Mouse (Mus musculus) retina, postnatal 1 day (tissue): ENCODE results near the gene Mipep.

Experiments used
- DNase-seq: peaks from one replicate; pipeline ENCODE4 v3.0.0-alpha.2; 2012

The Mipep gene

DNA sequence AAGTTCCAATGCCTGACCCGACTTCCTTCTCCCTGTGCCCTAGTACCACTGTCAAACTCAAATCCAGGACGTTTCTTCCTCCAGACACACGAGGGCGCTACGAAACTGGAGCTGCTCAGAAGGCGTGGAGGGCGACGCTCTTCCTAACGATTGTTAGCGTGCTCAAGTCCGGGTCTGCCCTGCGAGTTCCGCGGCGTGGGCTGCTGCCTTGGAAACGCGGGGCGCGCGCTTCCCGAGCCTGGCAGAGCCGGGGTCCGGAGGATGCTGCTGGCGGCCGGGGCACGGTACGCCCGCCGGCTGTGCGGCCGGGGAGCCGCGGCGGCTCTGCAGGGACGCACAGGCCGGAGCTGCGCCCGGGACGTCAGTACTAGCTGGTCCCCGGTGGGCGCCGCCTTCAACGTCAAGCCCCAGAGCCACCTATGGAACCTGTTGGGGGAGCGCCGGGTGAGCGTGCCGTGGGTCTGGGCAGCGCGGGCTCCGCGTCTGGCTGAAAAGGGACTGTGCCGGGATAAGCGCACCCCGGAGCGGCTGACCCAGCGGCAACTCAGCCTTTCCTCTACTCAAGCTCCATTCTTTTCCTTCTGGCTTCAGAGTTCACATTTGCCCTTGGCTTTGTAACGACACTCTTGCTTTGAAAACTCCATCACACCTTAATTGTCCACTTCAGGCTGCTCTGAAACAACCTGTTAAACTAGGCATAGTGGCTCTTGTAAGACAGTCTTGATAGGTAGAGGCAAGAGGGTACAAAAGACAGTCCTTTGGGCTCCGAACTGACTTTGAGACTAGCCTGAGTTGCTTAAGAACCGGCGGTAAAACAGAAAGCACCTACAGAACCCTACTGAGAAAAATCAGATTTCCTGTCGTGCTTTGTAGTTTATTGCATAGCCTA is at the start of gene Mipep:
Gene Mipep, plus strand, starts transcription at position 147 of the 889 bp plus-strand sequence.
- peak; percentile 98 for DNase-seq

DNA sequence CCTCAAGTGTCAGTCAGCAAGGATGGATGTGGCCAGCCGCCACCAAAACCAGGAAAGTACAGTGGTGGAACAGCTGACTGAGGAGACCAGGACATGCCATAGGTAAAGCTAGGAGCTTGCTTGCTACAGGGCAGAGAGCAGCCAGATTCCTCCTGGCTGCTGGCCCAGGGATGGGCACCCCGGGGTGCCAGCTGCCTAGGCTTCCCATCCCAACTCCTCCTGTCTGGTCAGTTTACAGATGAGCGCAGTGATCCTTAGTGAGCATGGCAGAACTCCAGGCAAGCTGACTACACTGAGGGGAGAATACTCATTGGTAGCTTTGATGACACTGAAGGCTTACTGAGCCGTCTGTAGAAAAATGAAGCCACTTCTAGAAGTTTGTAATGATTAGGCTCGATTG is 49.2 kb upstream of the Mipep start:
- peak; percentile 77 for DNase-seq

DNA sequence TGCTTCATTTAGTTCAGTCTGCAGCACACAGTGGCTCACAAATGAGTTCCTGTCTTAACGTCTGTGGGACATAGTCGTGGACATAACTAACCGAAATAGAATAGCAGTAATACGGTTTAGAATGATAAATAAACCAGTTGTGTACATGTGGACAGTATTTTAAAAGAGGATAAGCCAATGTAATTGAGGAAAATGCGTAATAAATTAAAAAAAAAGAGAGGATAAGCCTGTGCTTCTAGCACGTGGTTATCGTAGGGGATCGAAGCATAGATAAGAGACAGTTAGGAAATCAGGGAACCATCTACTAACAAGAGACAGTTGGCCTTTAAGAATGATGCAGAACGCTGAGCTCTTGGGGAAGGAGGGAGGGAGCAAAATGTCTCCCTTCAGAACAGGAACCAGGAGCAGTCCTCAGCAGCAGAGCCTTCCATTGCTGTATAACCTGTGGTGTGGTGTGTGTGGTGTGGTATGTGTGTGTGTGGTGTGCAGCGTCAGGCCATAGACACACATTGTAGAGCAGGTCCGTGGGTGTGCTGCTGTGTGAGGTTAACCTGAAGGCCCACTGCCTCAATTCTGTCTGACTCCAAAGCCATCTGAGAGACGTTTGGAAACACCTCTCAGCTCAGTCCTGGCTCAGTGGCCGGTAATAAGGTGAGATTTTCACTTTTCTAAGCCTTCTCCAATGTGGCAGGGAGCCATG is 48.4 kb upstream of the Mipep start:
- no peak for DNase-seq

DNA sequence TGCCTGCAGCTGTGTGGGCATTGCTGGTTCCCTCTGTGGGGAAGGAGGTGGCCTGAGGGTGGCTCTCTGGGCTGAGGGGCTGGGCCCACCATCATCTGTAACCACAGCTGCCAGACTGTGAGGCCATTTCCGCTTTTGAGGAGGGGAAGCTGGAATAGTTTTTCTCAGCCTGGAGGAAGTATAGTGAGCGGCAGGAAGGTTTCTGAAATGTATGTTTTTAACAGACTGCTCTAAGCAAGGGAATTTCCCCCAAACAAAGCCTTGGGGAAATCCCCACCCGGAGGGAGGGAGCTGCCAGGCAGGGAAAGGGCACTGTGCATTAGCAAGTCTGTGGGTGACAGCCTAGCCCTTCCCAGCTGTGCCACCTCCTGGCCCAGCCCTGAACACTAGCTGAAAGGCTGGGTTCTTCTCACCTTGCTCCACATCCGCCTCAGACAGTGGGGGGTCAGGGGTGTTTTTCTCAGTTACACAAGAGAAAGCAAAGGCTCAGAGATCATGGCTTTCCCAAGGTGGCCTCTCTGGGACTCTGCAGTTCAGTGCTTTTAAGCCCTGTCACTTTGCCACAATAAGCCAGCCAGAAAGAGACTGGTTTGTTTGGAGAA is 47.7 kb upstream of the Mipep start:
- peak; percentile 39 for DNase-seq

DNA sequence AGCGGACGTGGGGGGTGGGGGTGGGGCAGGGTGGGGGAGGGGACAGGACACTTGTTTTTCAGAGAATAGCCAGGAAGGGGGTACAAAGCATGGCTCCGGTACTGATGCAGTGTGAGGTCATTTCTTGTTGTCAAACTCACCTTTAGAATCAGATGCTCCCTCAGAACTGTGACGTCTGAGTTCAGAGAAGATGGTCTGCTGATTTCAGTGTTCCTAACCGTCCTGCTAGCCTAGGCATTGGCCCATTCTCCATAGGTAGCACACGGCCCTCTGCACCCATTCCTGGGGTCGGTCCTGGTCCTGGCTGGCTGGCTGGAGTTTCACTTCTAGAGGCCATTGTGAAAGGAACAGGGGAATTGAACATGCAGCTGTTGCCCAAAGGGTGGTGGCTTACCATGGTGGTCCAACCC is 47.2 kb upstream of the Mipep start:
- DNase-seq = no peak

DNA sequence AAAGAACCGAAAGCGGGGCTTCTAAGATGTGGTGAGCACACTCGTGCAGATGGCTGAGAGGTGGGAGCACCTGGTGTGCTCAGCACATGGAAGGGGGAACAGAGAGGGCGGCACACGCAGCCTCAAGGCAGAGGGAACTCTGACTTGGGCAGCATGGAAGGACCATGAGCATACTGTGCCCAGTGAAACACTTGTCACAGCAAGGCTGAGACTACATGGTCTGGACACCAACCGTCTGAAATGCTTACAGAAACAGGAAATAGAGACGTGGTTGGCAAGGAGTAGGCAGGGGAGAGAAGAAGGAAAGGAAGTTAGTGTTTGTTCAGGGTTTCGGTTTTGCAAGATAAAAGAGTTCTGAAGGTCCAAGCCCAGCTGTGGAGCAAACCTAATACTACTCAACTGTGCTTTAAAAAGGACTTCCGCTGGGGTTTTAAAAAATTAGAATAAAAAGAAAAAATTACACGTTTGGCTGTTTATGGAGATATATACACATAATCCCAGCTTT is 45.9 kb upstream of the Mipep start:
- no peak for DNase-seq

DNA sequence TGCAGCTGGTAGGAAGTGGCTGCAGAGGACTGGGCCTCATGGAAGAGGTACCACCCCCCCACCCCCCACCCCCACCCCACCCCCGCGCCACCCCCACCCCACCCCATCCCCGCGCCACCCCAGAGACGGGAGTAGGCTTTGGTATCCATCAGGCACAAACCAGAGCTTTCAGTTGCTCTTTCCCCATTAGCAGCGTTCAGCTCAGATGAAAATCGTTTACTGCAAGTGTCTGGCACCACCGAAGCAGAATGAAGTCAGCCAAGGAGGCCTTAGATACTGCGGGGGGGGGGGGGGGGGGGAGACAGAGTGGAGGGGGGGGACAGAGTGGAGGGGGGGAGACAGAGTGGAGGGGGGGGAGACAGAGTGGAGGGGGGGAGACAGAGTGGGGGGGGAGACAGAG is 45.2 kb upstream of the Mipep start:
- peak; percentile 69 for DNase-seq

DNA sequence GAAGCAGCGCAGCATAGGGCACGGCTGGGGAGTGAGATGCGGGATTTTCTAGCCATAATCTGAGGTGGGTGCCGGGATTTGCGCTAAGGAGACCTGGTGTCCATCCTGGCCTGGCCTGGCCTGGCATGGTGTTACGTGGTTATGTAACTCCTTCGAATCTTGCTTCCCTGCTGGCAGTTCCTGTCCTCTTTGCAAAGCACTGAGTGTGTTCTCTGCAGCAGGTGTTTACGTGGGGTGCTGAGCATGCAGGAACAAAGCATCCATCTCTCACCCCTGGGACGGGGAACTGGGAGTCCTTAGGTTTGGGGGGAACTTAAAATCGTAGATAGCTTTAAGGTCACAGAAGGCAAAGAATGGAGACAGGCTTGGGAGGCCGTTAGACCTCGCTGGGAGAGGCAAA is 44.8 kb upstream of the Mipep start:
- DNase-seq = no peak

DNA sequence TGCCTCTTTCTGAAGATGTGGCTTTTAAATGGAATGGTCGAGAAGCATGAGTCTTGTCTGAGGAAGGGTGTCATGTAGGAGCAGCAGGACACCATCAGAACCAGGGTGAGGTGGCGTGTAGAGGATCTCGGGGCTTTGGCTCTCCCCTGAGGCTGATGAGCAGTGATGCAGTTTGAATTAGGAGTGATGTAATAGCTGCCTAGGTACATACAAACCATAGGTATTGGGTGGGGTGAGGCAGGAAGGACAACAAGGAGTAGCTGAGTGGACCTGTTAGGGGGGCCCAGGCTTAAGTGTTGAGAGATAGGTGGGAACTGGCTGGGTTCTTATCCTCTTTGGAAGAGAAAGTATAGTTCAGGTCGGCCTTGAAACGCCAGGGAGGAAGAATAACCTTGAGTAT is 43.9 kb upstream of the Mipep start:
- no peak for DNase-seq

DNA sequence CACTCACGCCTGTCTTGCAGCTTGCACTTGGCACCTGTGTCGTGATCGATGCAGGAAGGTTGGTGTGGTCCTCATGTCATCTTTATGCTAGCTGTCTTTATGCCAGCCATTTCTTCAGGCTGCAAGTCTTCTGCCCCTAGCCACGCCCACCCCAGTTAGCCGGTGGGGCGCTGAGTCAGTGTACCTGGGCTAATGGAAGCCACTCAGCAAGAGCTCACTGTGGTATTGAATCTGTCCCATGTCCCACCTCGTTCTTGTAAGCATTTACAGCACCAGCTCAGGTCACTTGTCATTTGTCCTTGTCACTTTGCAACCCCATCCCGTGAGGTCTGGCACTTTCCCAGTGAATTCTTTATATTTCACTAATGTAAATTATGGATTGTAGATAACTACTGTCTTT is 43.3 kb upstream of the Mipep start:
- DNase-seq = no peak

DNA sequence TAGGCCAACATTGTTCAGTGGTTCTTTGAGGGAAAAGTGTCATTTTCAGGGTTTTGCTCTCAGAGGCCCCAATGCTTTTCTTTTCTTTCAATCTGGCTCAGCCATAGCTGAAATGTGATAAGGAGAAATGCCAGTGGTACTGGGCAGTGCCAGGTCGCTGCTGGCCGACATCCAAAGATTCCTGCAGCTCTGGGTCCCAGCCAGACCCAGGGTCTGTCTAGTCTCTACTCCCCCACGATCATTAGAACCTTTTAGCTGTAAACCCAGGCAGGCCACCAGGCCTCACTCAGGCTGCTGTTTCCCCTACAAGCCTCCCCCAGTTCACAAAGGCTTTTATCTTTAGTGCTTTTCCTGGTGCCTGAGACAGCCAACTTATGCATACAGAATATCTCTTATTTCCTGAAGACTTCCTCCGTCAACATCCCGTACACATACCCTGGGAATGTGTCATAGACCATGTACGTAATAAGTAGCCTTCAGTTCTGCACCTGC is 42.8 kb upstream of the Mipep start:
- DNase-seq = no peak

DNA sequence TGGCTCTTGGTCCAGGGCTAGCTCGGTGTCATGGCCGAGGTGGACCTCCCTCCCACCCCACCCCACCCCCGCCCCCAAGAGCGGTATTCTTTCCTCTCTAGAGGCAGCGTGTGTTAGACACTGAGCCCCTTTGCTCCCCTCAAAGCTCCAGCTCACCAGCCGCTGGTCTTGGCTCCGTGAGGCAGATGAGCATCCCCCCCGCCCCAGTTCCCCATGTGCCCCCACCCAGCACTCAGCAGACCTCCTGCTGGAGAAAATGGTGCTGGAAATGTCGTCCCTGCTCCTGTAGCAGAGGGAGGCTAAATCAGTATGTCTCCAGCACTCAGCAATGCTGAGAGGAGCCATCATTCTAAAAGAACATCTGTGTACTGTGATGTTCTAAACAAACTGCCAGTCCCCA is 40.7 kb upstream of the Mipep start:
- no peak for DNase-seq

DNA sequence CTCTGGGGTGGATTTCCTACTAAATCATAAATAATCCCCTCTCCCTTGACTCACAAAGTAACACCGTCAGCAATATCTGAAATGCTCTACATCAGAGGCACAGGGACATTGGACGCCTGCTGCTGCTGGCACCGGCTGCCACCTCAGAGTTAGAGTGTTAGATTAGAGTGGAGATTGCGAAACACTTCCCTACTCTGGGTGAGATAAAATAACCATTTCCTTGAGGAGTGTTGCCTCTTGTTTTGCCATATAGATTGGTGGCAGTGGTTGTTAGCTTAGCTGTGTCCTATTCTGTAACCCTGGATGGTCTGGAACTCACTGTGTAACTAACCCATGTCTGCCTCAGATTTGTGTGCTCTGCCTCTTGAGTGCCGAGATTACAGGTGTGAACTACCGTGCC is 39.2 kb upstream of the Mipep start:
- no peak for DNase-seq

DNA sequence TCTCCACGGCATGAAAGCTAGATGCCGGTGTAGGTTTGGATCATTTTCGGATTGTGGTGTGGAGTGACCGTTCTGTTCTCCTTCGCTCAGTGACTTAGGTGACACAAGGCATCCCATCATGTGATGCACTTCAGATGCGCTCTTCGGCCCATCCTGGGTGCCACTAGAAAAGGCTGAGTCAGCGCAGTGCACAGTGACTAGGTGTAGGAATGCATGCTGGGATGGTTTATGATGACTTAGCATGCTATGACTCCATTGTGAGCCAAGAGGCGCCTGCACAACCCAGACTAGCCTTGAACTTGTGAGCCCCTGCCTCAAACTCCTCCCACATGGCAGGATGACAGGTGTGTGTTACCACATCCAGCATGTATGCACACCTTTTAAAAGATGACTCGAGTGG is 38.2 kb upstream of the Mipep start:
- no peak for DNase-seq

DNA sequence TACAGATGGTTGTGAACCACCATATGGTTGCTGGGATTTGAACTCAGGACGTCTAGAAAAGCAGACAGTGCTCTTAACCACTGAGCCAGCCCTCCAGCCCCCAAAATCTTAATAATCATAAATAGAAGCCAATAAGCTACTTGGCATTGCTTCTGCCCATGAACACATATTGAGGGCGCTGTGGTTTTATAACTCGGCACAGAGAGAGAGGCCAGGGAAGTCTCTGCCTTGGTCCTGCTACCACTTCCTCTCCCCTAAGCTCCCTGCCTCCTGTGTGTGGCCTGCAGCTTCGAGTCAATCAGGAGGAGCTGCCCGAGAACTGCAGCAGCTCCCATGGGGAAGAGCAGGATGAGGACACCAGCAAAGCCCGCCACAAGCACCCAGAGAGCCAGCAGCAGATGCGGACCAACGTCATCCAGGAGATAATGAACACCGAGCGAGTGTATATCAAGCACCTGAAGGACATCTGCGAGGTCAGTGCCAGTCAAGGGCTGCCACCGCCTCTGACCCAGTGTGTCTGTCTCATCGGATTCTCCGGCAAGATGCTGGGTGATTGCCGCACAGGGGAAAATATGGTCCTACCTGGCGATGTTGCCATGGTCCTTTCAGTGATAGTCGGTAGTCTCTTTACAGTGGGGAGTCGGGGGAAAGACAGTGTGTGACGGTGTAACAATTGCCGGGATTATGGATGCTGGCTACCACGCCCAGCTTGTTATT is 37.1 kb upstream of the Mipep start:
- no peak for DNase-seq

DNA sequence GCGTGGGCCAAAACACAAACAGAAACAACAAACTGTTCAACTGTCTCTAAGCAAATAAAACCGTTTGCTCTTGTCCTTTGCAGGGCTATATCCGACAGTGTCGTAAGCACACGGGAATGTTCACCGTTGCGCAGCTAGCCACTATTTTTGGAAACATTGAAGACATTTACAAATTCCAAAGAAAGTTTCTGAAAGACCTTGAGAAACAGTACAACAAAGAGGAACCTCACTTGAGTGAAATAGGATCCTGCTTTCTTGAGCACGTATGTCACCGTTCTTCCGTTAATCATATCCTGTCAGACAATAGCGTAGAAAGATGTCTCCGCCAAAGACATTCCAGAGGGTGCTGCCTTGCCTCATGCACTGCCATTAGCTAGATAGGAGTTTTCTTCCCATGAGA is 34.5 kb upstream of the Mipep start:
- no peak for DNase-seq

DNA sequence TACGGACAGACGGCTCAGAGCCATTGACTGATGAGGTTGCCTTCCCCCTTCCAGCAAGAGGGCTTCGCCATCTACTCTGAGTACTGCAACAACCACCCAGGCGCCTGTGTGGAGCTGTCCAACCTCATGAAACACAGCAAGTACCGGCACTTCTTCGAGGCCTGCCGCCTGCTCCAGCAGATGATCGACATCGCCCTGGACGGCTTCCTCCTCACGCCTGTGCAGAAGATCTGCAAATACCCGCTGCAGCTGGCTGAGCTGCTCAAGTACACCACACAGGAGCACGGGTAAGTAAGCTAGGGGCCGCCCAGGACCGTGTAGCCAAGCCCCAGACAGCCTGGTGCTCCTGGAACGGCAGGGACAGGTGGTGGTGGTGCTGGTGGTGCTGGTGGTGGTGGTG is 32.8 kb upstream of the Mipep start:
- DNase-seq = no peak

DNA sequence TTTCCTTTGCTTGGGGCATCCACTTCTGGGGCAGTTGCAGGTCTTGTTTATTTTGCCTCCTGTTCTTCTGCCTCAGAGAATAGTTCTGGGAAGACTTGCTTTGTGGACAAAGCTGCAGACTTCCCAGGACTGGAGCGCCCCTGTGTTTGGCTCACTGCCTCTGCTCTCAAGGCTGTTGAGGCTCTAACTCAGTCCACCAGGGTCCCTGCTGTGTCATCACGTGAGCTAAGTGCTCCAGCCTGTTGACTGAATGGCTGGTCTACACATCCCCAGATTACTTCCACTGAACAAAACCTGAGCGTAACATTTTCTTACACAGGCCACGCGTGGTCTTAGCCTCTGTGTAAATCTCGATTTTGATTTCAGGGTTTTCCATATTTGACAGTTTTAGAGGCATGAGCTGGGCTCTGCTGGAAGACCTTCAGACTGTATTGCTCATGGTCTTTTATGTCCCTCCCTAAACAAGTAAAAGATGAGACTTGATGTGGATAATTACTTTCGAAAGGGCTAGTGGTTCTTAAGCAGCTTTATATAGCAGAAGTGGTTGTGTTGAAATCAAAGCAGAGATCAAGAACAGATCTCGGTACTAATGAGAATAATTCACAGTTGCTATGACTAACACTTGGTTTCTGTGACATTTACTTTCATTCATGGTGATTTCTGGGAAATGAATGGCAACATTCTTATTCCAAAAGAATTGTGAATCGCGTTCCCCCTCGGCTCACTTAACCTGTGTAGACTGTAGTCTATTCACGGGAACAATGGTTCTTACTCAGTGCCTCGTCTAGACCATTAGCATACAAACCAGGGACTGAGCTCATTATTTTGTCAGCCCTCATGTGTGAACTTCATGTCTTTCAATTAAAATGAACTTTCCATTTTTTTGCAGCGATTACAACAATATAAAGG is 31.2 kb upstream of the Mipep start:
- DNase-seq = peak; percentile 87

DNA sequence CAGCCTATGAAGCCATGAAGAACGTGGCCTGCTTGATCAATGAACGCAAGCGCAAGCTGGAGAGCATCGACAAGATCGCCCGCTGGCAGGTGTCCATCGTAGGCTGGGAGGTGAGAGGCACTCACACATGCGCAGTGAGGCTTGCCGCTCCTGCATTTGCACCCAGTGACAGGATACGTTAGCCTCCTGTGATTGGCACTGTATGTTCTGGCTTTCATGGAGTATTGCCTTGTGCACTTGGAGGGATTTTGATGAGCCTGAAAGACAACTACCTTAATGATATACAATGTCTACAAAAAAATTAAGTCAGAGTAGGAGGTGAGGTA is 30.6 kb upstream of the Mipep start:
- DNase-seq = no peak

DNA sequence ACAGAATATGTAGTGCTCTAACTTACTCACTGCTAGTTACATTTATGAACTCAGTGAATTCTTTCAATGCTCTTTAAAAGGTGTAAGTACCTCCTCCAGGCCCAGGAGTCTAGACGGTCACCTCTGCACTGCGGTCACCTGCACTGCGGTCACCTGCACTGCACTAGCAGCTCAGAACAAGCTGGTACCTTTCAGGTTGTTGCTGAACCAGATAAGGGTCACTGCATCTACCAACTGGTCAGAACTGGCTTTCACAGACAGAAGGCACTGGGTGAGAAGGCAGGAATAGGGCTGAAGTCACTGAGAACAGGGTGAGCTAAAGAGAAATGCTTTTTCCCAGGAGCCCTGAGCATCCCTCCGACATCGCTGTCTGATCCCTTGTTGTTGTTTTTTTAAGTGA is 29.7 kb upstream of the Mipep start:
- no peak for DNase-seq

DNA sequence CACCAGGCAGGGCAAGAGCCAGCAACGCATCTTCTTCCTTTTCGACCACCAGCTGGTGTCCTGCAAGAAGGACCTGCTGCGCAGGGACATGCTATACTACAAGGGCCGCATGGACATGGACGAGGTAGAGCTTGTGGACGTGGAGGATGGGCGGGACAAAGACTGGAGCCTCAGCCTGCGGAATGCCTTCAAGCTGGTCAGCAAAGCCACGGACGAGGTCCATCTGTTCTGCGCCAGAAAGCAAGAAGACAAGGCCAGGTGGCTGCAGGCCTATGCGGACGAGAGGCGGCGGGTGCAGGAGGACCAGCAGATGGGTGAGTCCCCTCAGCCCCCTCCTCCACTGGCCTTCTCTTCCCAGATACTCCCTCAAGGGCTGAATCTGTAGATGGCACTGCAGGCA is 28.1 kb upstream of the Mipep start:
- DNase-seq = no peak

DNA sequence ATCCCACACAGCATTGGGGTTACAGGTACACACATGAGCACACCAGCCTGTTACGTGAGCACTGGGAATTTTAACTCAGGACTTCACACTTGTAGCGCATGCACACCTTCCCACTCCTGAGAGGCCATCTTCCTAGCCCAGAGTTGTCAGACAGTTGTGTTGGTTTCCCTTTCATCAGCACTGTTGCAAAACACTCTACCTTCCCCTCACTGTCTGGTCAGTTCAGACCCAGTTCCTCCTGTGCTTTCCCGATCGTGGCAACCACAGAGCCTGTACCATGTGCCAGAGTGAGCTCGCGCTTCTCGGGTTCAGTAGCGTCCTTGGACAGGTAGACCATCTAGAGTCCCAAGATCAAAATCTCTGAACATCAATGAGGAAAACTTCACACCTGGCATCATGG is 27.1 kb upstream of the Mipep start:
- DNase-seq = no peak
